13 mouse cellular contexts compared by ENCODE assay signal in genomic region chr1:172301180-172301579, GRCm38 (mm10). TPM values are rescaled to one million over a fixed set of nuclear protein-coding genes. Genes with fewer than 3 reads are reported as not detected.
DNase-seq lines count a peak whose midpoint lies in the region; ATAC-seq lines count a peak whose summit lies in the region.
"Had no signal": no experiment of that assay in that cellular context is flagged by ENCODE, and none has a peak within 500 bp of the region (broad histone marks: within the 10 kb centered on the region; RNA-seq: fewer than 3 reads in every experiment).

No protein-coding gene starts in this region.

- H3K4me1 ChIP-seq in forebrain, embryonic 12.5 days, result peaks cover 47% of the 10 kb centered on the region
- H3K4me1 ChIP-seq in forebrain, embryonic 13.5 days, result peaks cover 46% of the 10 kb centered on the region
- H3K4me1 ChIP-seq in hindbrain, embryonic 11.5 days (replicated peaks; ENCODE audit: control insufficient read depth, insufficient read depth, low read length), result peaks cover 15% of the 10 kb centered on the region; the same call in 1 of the 2 replicates
- H3K4me1 ChIP-seq in midbrain, embryonic 12.5 days, result peaks cover 39% of the 10 kb centered on the region

- peak overlapping the region; percentile 13; the same call in 1 of the 2 replicates for H3K27ac ChIP-seq in forebrain, embryonic 12.5 days
- H3K27ac ChIP-seq in forebrain, embryonic 13.5 days, result no peak overlapping the region
- no peak overlapping the region for H3K27ac ChIP-seq in hindbrain, embryonic 11.5 days (ENCODE audit: low read depth, low read length)
- H3K27ac ChIP-seq in midbrain, embryonic 12.5 days (replicated peaks), result no peak overlapping the region
- H3K27ac ChIP-seq: stomach, postnatal 0 days had no signal

- H3K9ac ChIP-seq in forebrain, embryonic 12.5 days, result no peak overlapping the region
- no peak overlapping the region for H3K9ac ChIP-seq in forebrain, embryonic 13.5 days
- no peak overlapping the region for H3K9ac ChIP-seq in hindbrain, embryonic 11.5 days (ENCODE audit: low read depth, low read length)
- H3K9ac ChIP-seq in midbrain, embryonic 12.5 days (replicated peaks), result no peak overlapping the region
- H3K9ac ChIP-seq: lung, embryonic 14.5 days had no signal

- WGBS in forebrain, embryonic 12.5 days, result 53% methylated on average over 12 of the region's 12 CpGs
- WGBS in forebrain, embryonic 13.5 days, result 43% methylated on average over 12 of the region's 12 CpGs
- 38% methylated on average over 12 of the region's 12 CpGs for WGBS in hindbrain, embryonic 11.5 days
- 44% methylated on average over 12 of the region's 12 CpGs for WGBS in midbrain, embryonic 12.5 days

- H3K4me3 ChIP-seq in forebrain, embryonic 12.5 days (replicated peaks), result no peak overlapping the region
- no peak overlapping the region for H3K4me3 ChIP-seq in forebrain, embryonic 13.5 days
- H3K4me3 ChIP-seq in hindbrain, embryonic 11.5 days (ENCODE audit: low read depth, low read length), result no peak overlapping the region
- no peak overlapping the region for H3K4me3 ChIP-seq in midbrain, embryonic 12.5 days
- H3K4me3 ChIP-seq: myocyte had no signal

- H3K27me3 ChIP-seq in forebrain, embryonic 12.5 days, result peaks cover 9% of the 10 kb centered on the region; the same call in 1 of the 2 replicates
- no peaks in the 10 kb centered on the region for H3K27me3 ChIP-seq in forebrain, embryonic 13.5 days
- H3K27me3 ChIP-seq in hindbrain, embryonic 11.5 days (ENCODE audit: control insufficient read depth, insufficient read depth, low read length), result no peaks in the 10 kb centered on the region; the same call in 1 of the 2 replicates
- H3K27me3 ChIP-seq in midbrain, embryonic 12.5 days, result peaks cover 38% of the 10 kb centered on the region

- no peaks in the 10 kb centered on the region for H3K36me3 ChIP-seq in forebrain, embryonic 12.5 days (replicated peaks)
- no peaks in the 10 kb centered on the region for H3K36me3 ChIP-seq in forebrain, embryonic 13.5 days (ENCODE audit: poor library complexity, severe bottlenecking)
- no peaks in the 10 kb centered on the region for H3K36me3 ChIP-seq in hindbrain, embryonic 11.5 days (ENCODE audit: control insufficient read depth, insufficient read depth, low read length)
- no peaks in the 10 kb centered on the region for H3K36me3 ChIP-seq in midbrain, embryonic 12.5 days

- peak; percentile 78 for DNase-seq in R1 (ENCODE audit: low read depth, low spot score)
- no peak for DNase-seq in hindbrain, embryonic 11.5 days (ENCODE audit: low spot score)
- DNase-seq in lung, adult 18-20 months, result no peak
- DNase-seq in urinary bladder, postnatal 4 days (ENCODE audit: low spot score in 2 of 2), result no peak
- no peak for DNase-seq in cerebellum, adult 11-12 months
- DNase-seq: gastrocnemius, postnatal 36 days; kidney, adult 9 months; lung, embryonic 14.5 days had no signal

- H3K4me2 ChIP-seq in forebrain, embryonic 12.5 days, result no peak overlapping the region
- H3K4me2 ChIP-seq in forebrain, embryonic 13.5 days, result no peak overlapping the region
- no peak overlapping the region for H3K4me2 ChIP-seq in hindbrain, embryonic 11.5 days (replicated peaks; ENCODE audit: low read depth, low read length)
- H3K4me2 ChIP-seq in midbrain, embryonic 12.5 days (replicated peaks), result no peak overlapping the region
- H3K4me2 ChIP-seq: lung, embryonic 14.5 days had no signal

- ATAC-seq in forebrain, embryonic 12.5 days (ENCODE audit: low FRiP score), result peak; percentile 47
- ATAC-seq in forebrain, embryonic 13.5 days, result no peak
- ATAC-seq in hindbrain, embryonic 11.5 days (ENCODE audit: low FRiP score), result peak; percentile 39
- peak; percentile 38 for ATAC-seq in midbrain, embryonic 12.5 days (ENCODE audit: low FRiP score, low read depth)

- H3K9me3 ChIP-seq in forebrain, embryonic 12.5 days, result no peaks in the 10 kb centered on the region
- H3K9me3 ChIP-seq in forebrain, embryonic 13.5 days (replicated peaks), result no peaks in the 10 kb centered on the region
- no peaks in the 10 kb centered on the region for H3K9me3 ChIP-seq in hindbrain, embryonic 11.5 days (ENCODE audit: control insufficient read depth, low read length)
- no peaks in the 10 kb centered on the region for H3K9me3 ChIP-seq in midbrain, embryonic 12.5 days

RNA-seq across cellular contexts. Expression of gene Atp1a2, which starts 3.3 kb away (rescaled TPM):
- polyA plus RNA-seq in forebrain, embryonic 12.5 days (2016; fragmentation: Nextera tagmentation; extraction: Ambion mirVana), result 9.5 and 10.8 TPM in 2 replicates
- polyA plus RNA-seq in forebrain, embryonic 13.5 days (2015; fragmentation: Nextera tagmentation; extraction: Ambion mirVana), result 17.6 and 17.8 TPM in 2 replicates
- polyA plus RNA-seq in hindbrain, embryonic 11.5 days (2014; fragmentation: Nextera tagmentation; extraction: Ambion mirVana), result 1.9 and 2.6 TPM in 2 replicates
- 12.8 and 13.2 TPM in 2 replicates for polyA plus RNA-seq in midbrain, embryonic 12.5 days (2016; fragmentation: Nextera tagmentation; extraction: Ambion mirVana)

RNA-seq across cellular contexts. Expression of gene Kcnj9, which starts 27.9 kb away (rescaled TPM):
- polyA plus RNA-seq in forebrain, embryonic 12.5 days (2016; fragmentation: Nextera tagmentation; extraction: Ambion mirVana), result 2.5 and 2.8 TPM in 2 replicates
- polyA plus RNA-seq in forebrain, embryonic 13.5 days (2015; fragmentation: Nextera tagmentation; extraction: Ambion mirVana), result 1.8 and 3.0 TPM in 2 replicates
- 0.17 and 0.46 TPM in 2 replicates for polyA plus RNA-seq in hindbrain, embryonic 11.5 days (2014; fragmentation: Nextera tagmentation; extraction: Ambion mirVana)
- polyA plus RNA-seq in midbrain, embryonic 12.5 days (2016; fragmentation: Nextera tagmentation; extraction: Ambion mirVana), result 1.7 and 2.7 TPM in 2 replicates

RNA-seq across cellular contexts. Expression of gene Igsf8, which starts 39.7 kb away (rescaled TPM):
- 122 and 127 TPM in 2 replicates for polyA plus RNA-seq in forebrain, embryonic 12.5 days (2016; fragmentation: Nextera tagmentation; extraction: Ambion mirVana)
- 164 and 169 TPM in 2 replicates for polyA plus RNA-seq in forebrain, embryonic 13.5 days (2015; fragmentation: Nextera tagmentation; extraction: Ambion mirVana)
- 123 and 136 TPM in 2 replicates for polyA plus RNA-seq in hindbrain, embryonic 11.5 days (2014; fragmentation: Nextera tagmentation; extraction: Ambion mirVana)
- 103 and 106 TPM in 2 replicates for polyA plus RNA-seq in midbrain, embryonic 12.5 days (2016; fragmentation: Nextera tagmentation; extraction: Ambion mirVana)

RNA-seq across cellular contexts. Expression of gene Kcnj10, which starts 39.8 kb away (rescaled TPM):
- 0.93 and 1.2 TPM in 2 replicates for polyA plus RNA-seq in forebrain, embryonic 12.5 days (2016; fragmentation: Nextera tagmentation; extraction: Ambion mirVana)
- polyA plus RNA-seq in forebrain, embryonic 13.5 days (2015; fragmentation: Nextera tagmentation; extraction: Ambion mirVana), result 1.2 and 1.5 TPM in 2 replicates
- polyA plus RNA-seq in hindbrain, embryonic 11.5 days (2014; fragmentation: Nextera tagmentation; extraction: Ambion mirVana), result 0.73 TPM in 2 replicates
- 0.64 and 0.85 TPM in 2 replicates for polyA plus RNA-seq in midbrain, embryonic 12.5 days (2016; fragmentation: Nextera tagmentation; extraction: Ambion mirVana)
- polyA plus RNA-seq: myocyte had no signal

RNA-seq across cellular contexts. Expression of gene Atp1a4, which starts 43.0 kb away (rescaled TPM):
- polyA plus RNA-seq in forebrain, embryonic 12.5 days (2016; fragmentation: Nextera tagmentation; extraction: Ambion mirVana), result 0.05 and 0.06 TPM in 2 replicates
- polyA plus RNA-seq in forebrain, embryonic 13.5 days (2015; fragmentation: Nextera tagmentation; extraction: Ambion mirVana), result 0.10 TPM in 1 of 2 replicates, not detected in the other
- polyA plus RNA-seq in hindbrain, embryonic 11.5 days (2014; fragmentation: Nextera tagmentation; extraction: Ambion mirVana), result 0.06 TPM in 1 of 2 replicates, not detected in the other
- polyA plus RNA-seq in midbrain, embryonic 12.5 days (2016; fragmentation: Nextera tagmentation; extraction: Ambion mirVana), result not detected in 2 replicates
- polyA plus RNA-seq: lung, embryonic 14.5 days; stomach, postnatal 0 days had no signal
